Mouse (Mus musculus): ENCODE results near the gene Adamts1.

Adamts1 gene

DNA sequence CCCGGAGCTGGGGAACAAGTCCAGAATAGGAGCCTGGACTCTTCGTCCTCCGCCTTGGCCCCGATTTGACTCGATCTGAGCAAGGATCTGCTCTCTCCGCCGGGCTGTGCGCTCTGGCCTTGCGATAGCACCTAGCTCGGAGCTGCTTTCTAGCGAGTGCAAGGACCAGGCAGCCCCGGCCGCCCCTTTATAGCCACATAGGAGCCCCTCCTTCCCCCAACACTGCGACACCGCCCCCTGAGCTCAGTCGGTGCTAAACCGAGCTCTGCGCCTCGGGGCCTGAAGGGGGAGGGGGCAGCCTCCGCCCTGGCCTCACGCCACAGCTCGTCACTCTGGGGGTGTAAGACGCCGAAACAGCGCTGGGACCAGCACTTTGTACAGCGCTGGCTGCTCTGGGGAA lies at the start of gene Adamts1:
Adamts1 (minus strand) TSS at position 160 of the 400 bp plus-strand sequence.
- DNase-seq (ENCODE audit: low spot score) = no peak

GRCm38 (mm10) chr16:85827066-85827465 lies 24.2 kb upstream of the Adamts1 start:
- no peak for DNase-seq (ENCODE audit: low spot score)

DNA sequence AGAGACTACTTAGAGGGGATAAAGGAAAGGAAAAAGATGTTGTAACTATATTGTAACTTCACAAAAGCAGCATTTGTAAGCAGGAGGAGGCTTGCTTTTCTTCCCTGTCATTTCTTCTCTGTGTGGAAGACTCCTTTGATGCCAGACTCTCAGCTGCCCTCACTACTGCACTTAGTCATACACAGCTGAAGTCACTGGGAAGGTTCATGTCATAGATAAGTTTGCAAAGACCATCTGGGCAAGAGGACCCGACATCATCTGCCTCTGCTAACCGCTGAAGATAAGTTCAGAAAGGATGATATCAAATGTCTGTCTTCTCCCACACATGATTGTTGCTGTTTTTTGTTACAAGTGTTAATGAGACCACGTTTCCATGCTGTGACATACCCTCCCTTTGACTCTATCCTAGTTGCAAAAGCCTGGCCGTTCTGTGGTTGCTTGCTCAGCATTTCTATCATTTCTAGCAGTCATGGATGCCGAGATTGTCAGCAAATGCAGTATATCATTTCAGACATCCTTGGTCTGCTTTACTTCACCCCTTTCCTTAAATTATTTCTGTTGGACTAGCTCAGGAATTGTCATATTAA lies 19.5 kb upstream of the Adamts1 start:
- DNase-seq (ENCODE audit: low spot score) = no peak

GRCm38 (mm10) chr16:85819808-85820458 lies 17.0 kb upstream of the Adamts1 start:
- DNase-seq (ENCODE audit: low spot score) = no peak

GRCm38 (mm10) chr16:85814116-85814515 lies 11.2 kb upstream of the Adamts1 start:
- DNase-seq (ENCODE audit: low spot score) = no peak

GRCm38 (mm10) chr16:85807626-85808025 lies 4.7 kb upstream of the Adamts1 start:
- DNase-seq (ENCODE audit: low spot score) = no peak

GRCm38 (mm10) chr16:85807072-85807471 lies 4.2 kb upstream of the Adamts1 start:
- DNase-seq (ENCODE audit: low spot score) = no peak

- DNase-seq (ENCODE audit: low spot score) = no peak
Observed at GRCm38 (mm10) chr16:85805581-85805980, 2.7 kb upstream of the Adamts1 start.

DNA sequence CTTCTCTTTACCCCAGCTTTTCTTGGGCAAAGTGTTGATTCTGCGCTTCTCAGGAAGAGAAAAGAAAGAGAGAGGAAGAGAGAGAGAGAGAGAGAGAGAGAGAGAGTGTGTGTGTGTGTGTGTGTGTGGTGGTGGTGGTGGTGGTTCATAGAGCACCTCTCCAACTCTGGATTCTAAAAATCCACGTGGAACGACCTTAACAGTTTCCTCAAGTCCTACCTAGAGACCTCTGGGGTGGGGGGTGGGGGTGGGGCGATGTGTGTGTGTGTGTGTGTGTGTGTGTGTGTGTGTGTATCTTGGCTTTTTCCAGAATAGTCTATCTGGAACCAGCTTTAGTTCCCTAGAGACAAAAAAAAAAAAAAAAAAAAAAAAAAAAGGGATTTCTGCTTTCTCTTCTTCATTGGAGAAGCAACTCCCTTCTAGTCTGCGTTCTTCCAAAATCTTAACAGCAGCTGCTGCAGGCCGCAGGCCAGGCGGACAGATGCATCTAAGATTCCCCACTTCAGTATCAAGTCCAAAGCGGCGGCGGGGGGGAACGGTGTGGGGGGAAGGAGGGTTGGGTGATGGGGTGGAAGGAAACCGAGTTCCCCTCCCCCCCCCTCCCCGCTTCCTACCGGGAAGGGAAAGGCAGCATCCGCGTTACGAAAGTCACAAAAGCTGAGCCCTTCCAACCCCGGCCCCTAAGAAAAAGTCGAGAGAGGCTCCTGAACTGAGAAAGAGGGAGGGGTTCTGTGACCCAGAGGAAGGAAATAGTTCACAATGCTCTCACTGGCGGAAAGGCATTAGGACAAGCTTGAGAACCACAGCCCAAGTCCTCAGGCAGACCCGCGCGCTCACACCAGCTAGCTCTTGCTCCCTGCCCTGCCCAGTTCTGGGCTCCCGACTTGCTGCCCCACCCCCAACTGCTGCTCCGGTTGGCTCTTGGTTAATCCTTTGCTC lies 969 bp upstream of the Adamts1 start:
- no peak for DNase-seq (ENCODE audit: low spot score)

DNA sequence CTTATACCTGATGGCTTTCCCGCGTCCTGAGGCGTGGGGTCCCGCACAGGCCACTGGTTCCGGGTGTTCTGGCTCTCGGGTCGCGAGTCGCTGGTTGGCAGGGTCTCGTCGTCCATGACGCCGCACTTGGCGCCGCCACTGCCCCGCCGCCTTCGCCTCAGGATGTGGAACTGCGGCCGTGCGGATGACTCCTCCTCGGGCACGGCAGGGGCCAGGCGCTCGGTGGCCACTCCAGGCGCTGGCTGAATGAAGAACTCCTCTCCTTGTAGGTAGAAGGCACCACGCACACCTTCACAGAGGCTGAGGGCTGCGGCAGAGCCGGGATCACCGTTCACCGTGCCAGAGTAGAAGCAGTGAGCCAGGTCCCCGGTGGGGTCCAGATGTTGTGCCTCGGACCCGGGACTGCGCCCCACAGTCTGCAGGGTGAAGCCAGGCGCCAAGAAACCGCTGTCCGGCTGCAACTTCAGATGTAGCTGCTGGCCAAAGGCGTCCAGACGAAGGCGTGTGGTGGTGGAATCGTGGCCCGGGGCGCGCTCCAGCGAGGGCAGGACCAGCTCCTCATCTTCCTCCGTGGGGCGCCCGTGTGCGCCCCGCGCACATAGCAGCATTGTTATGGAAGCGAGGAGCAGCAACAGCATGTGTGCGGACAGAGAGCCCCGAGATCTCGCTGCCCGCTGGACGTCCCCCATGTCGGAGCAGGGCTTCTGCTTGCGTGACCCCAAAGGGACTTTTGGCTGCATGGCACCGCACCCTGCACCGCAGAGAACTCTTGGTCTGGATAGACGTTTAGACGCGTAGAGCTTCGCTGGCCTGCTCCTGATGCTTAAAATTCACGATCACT lies 722 bp downstream of the Adamts1 start:
- DNase-seq (ENCODE audit: low spot score) = no peak

DNA sequence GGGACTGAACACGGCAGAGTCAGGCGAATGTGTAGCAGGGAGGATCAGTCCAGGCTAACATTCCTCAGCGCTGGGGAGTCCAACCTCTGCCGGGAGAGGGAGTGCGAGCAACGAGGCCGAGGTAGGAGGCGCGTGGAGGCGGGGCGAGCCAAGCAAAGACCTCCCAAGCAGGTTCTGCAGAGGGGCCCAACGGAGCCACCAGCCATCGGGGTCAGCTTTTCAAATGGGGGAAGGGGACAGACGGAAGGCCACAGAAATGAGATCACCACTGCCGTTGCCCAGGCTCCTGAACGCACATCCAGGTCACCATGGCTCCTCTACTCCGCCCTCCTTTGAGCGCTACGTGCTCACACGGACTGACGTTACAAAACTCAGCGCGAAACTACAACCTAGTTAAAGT lies 1.7 kb downstream of the Adamts1 start:
- DNase-seq (ENCODE audit: low spot score) = no peak

DNA sequence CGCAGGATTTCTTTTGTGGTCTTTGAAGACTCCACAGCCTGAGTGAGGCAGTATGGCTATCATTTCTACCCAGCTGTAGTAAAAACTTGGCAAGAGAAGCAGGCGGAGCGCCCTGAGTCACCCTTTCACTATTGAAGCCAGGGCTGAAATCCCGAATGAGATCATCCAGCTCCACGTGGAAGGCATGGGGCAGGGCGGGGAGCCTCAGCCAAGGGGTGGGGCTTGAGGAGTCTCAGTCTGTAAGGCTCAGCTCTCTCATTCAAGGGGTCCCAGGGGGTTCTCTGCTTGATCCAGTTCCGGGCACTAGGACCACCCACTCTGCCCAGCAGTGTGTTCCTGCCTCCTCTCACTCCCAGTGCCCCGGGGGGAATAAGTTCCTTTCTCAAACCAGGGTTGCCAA lies 2.2 kb downstream of the Adamts1 start:
- DNase-seq (ENCODE audit: low spot score) = no peak

DNA sequence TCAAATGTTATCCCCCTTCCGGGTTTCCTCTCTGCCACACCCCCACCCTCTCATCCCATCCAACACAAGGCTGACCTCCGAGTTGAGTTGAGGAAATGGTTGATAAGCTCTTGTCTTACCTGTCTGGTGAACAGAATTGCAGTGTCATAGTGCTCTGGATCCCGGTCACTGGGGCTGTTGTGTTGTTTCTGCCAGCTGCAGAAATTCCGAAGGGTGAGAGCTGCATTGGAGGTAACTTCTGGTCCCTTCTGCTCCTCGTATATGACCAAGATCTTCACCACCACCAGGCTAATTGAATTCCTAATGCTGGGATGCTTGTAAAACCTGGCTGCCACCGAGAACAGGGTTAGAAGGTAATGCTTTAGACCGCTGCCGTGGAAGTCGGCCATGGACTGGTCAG lies 2.9 kb downstream of the Adamts1 start:
- no peak for DNase-seq (ENCODE audit: low spot score)

DNA sequence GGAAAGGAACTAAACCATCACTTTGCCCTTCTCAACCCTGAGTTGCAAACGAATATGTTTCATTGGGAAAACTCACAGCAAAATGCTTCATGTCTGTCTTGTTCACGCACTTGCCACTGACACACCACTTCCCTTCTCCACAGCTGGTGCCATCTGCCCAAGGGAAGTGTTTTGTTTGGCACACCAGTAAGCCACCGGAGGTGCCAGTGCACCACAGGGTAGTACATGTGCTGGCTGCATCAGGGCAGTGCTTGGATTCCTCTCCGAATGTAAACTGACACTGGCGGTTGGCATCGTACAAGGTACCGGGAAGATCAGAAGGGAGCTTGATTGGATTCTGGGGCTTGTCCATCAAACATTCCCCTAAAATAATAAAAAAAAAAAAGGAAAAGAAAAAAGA lies 4.6 kb downstream of the Adamts1 start:
- DNase-seq (ENCODE audit: low spot score) = no peak

DNA sequence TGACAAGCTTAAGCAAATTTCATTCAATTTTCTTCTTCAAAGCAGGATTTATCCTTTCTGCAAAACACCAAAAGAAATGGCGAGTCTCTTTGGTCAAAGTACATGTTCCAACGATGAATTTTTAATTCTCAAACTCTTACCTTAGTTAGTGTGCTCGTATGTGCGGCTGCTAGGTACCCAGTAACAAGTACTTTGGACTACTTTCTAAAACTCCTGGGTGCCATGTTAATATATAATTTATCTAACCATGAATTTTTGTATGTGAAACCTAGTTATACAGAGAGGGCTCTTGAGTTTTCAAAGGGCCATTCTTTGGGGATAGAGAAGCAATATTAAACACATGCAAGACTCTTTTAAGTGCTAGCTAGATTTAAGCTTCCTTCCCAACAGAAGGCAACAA lies 5.8 kb downstream of the Adamts1 start:
- DNase-seq (ENCODE audit: low spot score) = no peak

- DNase-seq (ENCODE audit: low spot score) = no peak
Observed at GRCm38 (mm10) chr16:85795731-85796130, 7.2 kb downstream of the Adamts1 start.

DNA sequence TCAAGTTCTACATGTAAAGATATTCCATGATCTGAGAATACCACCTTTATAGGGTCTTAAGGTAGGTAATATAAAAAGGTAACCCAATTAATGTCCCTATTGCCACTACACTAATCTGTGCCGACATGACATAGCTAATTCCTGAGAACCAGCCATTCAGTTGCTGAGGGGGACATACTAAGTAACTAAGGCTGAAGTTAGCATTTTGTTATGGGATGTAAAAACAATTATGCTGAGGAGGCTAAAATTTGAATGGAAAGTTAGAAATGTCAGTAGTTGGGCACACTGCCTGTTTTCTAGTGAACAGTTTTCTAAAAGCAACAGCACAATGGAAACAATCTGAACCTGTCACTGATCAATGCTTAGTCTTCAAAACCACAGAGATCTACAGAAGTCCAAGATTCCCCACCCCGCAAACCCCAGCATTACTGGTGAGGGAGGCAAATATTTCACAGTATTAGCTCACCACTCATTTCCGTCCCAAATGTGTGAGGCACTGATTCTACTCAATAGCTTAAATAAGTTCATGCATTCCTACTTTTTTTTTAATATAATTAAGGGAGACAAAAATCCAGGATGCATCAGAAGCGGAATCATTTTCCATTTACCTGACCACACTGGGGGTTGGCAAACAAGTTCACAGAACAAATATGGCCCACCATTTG lies 9.6 kb downstream of the Adamts1 start:
- DNase-seq (ENCODE audit: low spot score) = no peak

DNA sequence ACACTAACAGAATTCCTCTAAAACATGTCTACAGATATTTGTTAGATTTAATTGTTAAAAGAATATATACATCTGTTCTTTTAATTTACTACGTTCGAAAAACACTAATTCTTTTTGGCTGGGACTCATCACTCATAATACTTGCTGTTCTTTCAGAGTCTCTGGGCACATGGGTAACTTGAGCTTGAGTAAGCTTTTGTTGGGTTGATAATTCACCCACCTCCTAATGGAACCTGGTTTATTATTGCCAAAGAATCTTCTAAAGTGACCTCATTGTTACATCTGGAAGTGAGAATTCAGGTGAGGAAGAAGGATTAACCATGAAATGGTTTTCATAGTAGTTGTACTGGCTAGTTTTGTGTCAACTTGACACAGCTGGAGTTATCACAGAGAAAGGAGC lies 21.8 kb downstream of the Adamts1 start:
- no peak for DNase-seq (ENCODE audit: low spot score)

DNA sequence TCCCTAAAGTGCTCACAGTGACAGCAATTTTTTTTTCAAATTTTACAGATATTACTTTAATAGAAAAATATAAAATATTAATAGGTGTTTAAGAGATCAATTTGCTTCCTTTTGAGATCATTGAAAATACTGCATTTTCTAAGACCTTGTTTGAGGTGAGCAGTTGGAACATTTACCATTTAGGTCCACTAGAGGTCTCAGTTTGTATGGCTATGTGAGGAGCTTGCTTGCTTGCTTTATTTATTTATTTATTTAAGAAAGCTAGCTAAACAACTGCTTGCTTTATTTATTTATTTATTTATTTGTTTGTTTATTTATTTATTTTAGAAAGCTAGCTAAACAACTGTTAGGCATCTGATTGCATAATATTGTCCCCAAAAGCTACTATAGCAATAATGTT lies 23.1 kb downstream of the Adamts1 start:
- no peak for DNase-seq (ENCODE audit: low spot score)

GRCm38 (mm10) chr16:85772272-85772671 lies 30.6 kb downstream of the Adamts1 start:
- no peak for DNase-seq (ENCODE audit: low spot score)

- DNase-seq (ENCODE audit: low spot score) = no peak
Observed at GRCm38 (mm10) chr16:85767341-85767740, 35.6 kb downstream of the Adamts1 start.

- DNase-seq (ENCODE audit: low spot score) = no peak
Observed at GRCm38 (mm10) chr16:85765697-85766096, 37.2 kb downstream of the Adamts1 start.

All from spleen, adult 12 weeks (tissue).